Mouse (Mus musculus) left cerebral cortex, postnatal 14 days (tissue): ENCODE results near the gene Ppp4r4. TPM values are rescaled to one million over a fixed set of nuclear protein-coding genes. Genes with fewer than 3 reads are reported as not detected.

Experiments used
- total RNA-seq, 2 experiments: library from RNA; stranded (reverse); gene quantifications; 2 replicates each; pipeline ENCODE4 v1.2.3; 2021

The Ppp4r4 gene
- total RNA-seq, 2 experiments from 2014 or later = 14.5 to 14.6 TPM

Other genes starting within 250 kb of the Ppp4r4 start
- 1 to 10 TPM; 2.6 to 4.5 TPM for gene Fam181a, start 221.3 kb upstream of the Ppp4r4 start, total RNA-seq
- 1 to 10 TPM; 2.5 to 3.6 TPM for gene Asb2, start 176.3 kb upstream of the Ppp4r4 start, total RNA-seq
- gene Otub2, start 143.6 kb upstream of the Ppp4r4 start, total RNA-seq = 10 to 100 TPM; 26.3 to 33.2 TPM
- gene 9330161L09Rik, start 124.5 kb upstream of the Ppp4r4 start, total RNA-seq = 1 to 10 TPM; 2.0 to 2.3 TPM
- 100 to 1,000 TPM; 174 to 189 TPM for gene Ddx24, start 106.5 kb upstream of the Ppp4r4 start, total RNA-seq
- gene Ifi27, start 98.1 kb upstream of the Ppp4r4 start, total RNA-seq = 10 to 100 TPM; 27.2 to 34.9 TPM
- gene Ifi27l2a, start 88.6 kb upstream of the Ppp4r4 start, total RNA-seq = 1 to 10 TPM; 2.5 to 3.3 TPM
- not detected for gene Ifi27l2b, start 75.1 kb upstream of the Ppp4r4 start, total RNA-seq
- gene Serpina10, start 99.2 kb downstream of the Ppp4r4 start, total RNA-seq = not detected
- not detected for gene Serpina6, start 124.9 kb downstream of the Ppp4r4 start, total RNA-seq
- not detected for gene Serpina16, start 143.9 kb downstream of the Ppp4r4 start, total RNA-seq
- gene Serpina1f, start 163.2 kb downstream of the Ppp4r4 start, total RNA-seq = not detected
- gene Serpina1d, start 241.3 kb downstream of the Ppp4r4 start, total RNA-seq = not detected